Mouse (Mus musculus) intestine, postnatal 0 days (tissue): ENCODE data around the gene Nalcn. TPM values are rescaled to one million over a fixed set of nuclear protein-coding genes. Genes with fewer than 3 reads are reported as not detected.

ENCODE experiments used
- ATAC-seq: fragments of 200-750 bp; cut with Nextera tagmentation; 2 replicates; pipeline ENCODE4 v1.8.0; 2017; ENCODE audit warnings: mild to moderate bottlenecking, moderate TSS enrichment, moderate library complexity
- H3K27ac ChIP-seq: fragments of 300-500 bp; sonication (generic); 2 replicates; pipeline ENCODE4 v1.5.1; 2014; ENCODE audit warnings: mild to moderate bottlenecking, low read depth, low read length, moderate library complexity
- H3K27me3 ChIP-seq: fragments of 300-500 bp; sonication (generic); replicated peaks from 2 replicates; pipeline ENCODE4 v1.6.1; 2014; ENCODE audit warnings: low read length, mixed read lengths; ENCODE audit not compliant: control insufficient read depth, insufficient read depth
- H3K36me3 ChIP-seq: fragments of 300-500 bp; sonication (generic); 2 replicates; pipeline ENCODE4 v1.6.1; 2014; ENCODE audit warnings: mild to moderate bottlenecking, moderate library complexity; ENCODE audit not compliant: control insufficient read depth, insufficient read depth
- H3K4me1 ChIP-seq: fragments of 300-500 bp; sonication (generic); replicated peaks from 2 replicates; pipeline ENCODE4 v1.6.1; 2014; ENCODE audit warnings: antibody characterized with exemption, low read length, mixed read lengths; ENCODE audit not compliant: control insufficient read depth, insufficient read depth
- H3K4me2 ChIP-seq: fragments of 300-500 bp; sonication (generic); replicated peaks from 2 replicates; pipeline ENCODE4 v1.6.1; 2014; ENCODE audit warnings: low read depth, mild to moderate bottlenecking, moderate library complexity
- H3K4me3 ChIP-seq: fragments of 300-500 bp; sonication (generic); 2 replicates; pipeline ENCODE4 v1.5.1; 2014; ENCODE audit warnings: low read depth, low read length
- H3K9ac ChIP-seq: fragments of 300-500 bp; sonication (generic); 2 replicates; pipeline ENCODE4 v1.6.1; 2014; ENCODE audit warnings: mild to moderate bottlenecking, low read depth, low read length
- H3K9me3 ChIP-seq: fragments of 300-500 bp; sonication (generic); 2 replicates; pipeline ENCODE4 v1.6.1; 2016; ENCODE audit warnings: mixed run types; ENCODE audit not compliant: control insufficient read depth
- CTCF ChIP-seq: sonication (generic); IDR thresholded peaks from 2 replicates; pipeline ENCODE4 v1.5.1; 2016; ENCODE audit warnings: low read depth, mild to moderate bottlenecking, control low read depth, antibody characterized with exemption, moderate library complexity
- WGBS: fragments of 180-500 bp; shearing (Covaris S2); extraction: QIAGEN DNeasy Blood & Tissue Kit; methylation state at CpG from one replicate; pipeline ENCODE4 v1.1.7; 2014; 5-methylcytosine and 5-hydroxymethylcytosine counted together
- polyA plus RNA-seq: library from polyadenylated mRNA; unstranded; fragments of >200 nt; fragmentation: Nextera tagmentation; extraction: Ambion mirVana; gene quantifications from 2 replicates; pipeline ENCODE4 v1.2.1, GENCODE M21; 2015

Nalcn gene
- polyA plus RNA-seq, 1 experiment from 2014 or later = 0.20 TPM

DNA sequence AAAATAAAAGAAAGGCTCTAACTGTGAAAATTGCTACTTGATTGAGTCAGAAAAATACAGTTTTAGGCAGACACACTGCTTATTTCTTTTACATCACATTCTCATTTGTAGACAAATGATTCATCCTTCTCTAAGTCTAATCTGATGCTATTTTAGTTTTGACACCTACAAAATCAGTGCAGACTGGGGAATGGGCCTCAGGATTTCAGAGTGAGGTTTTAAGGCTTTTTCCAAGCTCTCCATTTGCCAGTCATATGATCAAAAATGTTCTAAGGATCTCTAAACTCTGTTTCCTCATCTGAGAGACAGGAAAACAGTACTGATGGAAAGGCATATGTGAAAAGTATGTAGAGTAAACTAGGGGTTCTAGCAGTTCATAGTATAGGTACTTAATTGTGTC, 52.0 kb downstream of the Nalcn start:
- Histone ChIP-seq H3K4me3 (no peak overlapping the region), H3K27me3 (no peaks in the 10 kb centered on the region), H3K36me3 (no peaks in the 10 kb centered on the region), H3K9ac (no peak overlapping the region), H3K27ac (no peak overlapping the region), H3K4me1 (no peaks in the 10 kb centered on the region), H3K4me2 (no peak overlapping the region), H3K9me3 (no peaks in the 10 kb centered on the region)
- TF ChIP-seq CTCF = no peak
- ATAC-seq = no peak

DNA sequence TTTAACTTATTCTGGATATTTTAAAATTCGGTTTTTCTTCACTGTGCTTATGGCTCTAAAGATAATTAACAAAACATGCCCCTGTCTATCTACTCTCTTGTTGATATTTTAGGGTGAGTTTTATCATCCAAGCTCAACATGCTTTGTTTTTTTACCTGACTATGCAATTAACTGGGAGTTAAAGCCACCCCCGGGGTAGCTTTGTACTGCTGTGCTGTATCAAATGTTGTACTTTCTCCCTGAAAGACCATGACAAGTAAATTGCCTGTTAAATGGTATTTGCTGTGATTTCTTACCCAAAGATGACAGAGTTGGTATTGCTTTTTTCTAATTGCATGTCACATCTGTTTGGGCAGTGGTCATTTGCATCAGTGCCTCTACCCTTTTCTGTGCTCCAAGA, 60.3 kb downstream of the Nalcn start:
- no peaks in the 10 kb centered on the region for H3K27me3 ChIP-seq
- H3K4me1 ChIP-seq = no peaks in the 10 kb centered on the region
- no peaks in the 10 kb centered on the region for H3K9me3 ChIP-seq
- H3K27ac ChIP-seq = no peak overlapping the region
- H3K4me2 ChIP-seq = no peak overlapping the region
- WGBS = 74% methylated on average over 2 of the region's 2 CpGs
- H3K9ac ChIP-seq = no peak overlapping the region
- TF ChIP-seq CTCF = no peak
- no peaks in the 10 kb centered on the region for H3K36me3 ChIP-seq
- ATAC-seq = no peak
- no peak overlapping the region for H3K4me3 ChIP-seq

DNA sequence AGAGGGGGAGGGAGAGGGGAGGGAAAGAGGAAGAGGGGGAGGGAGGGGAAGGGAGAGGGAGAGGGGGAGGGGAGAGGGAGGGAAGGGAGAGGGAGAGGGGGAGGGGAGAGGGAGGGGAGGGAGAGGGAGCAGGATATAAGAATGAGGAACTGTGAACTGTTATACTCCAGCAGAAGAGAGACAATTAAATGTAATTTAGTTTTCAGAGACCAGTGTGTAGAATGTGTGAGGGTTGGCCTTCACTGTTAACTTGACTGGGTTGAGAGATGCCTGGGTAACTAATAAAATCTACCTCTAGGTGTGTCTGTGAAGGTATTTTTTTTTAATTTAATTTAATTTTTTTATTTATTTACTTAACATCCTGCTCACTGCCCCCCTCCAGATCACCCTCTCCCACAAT, 71.4 kb downstream of the Nalcn start:
- Histone ChIP-seq H3K27me3 (no peaks in the 10 kb centered on the region), H3K4me1 (no peaks in the 10 kb centered on the region), H3K9ac (no peak overlapping the region), H3K4me3 (no peak overlapping the region), H3K4me2 (no peak overlapping the region), H3K9me3 (no peaks in the 10 kb centered on the region), H3K36me3 (no peaks in the 10 kb centered on the region), H3K27ac (no peak overlapping the region)
- ATAC-seq = no peak
- no peak for TF ChIP-seq CTCF

DNA sequence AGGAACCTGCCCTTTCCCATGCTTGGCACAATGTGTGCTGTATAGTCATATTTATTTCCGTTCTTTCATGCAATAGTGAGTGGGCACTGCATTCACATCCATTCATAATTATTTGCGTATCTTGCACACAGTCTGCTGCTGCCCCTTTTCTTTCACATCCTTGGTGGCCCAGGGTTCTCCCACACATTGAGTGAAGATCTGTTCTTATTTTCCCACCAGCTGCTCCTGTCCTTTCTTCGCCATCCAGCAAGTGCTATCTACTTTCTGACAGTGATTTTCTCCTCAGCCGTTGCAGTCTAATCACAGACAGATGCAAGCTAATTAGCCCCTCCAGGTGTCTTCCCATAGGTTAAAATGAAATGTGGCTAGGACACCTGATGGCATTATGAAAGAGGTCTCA, 72.0 kb downstream of the Nalcn start:
- H3K27me3 ChIP-seq = no peaks in the 10 kb centered on the region
- H3K9me3 ChIP-seq = no peaks in the 10 kb centered on the region
- H3K4me1 ChIP-seq = no peaks in the 10 kb centered on the region
- no peak for TF ChIP-seq CTCF
- ATAC-seq = no peak
- H3K4me2 ChIP-seq = no peak overlapping the region
- 76% methylated on average over 4 of the region's 4 CpGs for WGBS
- no peaks in the 10 kb centered on the region for H3K36me3 ChIP-seq
- no peak overlapping the region for H3K9ac ChIP-seq
- H3K27ac ChIP-seq = no peak overlapping the region
- no peak overlapping the region for H3K4me3 ChIP-seq

DNA sequence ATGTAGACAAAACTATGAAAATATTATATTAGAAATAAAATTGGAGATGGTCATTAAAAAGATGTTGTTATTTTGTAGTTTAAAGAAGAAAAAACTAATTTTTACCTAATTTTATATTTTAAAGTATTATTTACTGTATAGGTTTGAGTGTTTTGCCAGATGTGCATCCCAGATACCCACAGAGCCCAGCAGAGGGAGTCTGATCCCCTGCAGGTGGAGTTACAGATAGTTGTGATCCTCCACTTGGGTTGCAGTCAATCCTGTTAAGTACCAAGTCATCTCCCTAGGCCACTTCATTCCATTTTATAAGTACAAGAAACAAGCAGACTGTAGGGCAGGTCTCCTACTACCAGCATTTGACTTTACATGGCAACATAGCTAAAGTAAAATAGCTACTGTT, 84.6 kb downstream of the Nalcn start:
- no peak for ATAC-seq
- Histone ChIP-seq H3K9ac (no peak overlapping the region), H3K27ac (no peak overlapping the region), H3K36me3 (no peaks in the 10 kb centered on the region), H3K4me1 (no peaks in the 10 kb centered on the region), H3K9me3 (no peaks in the 10 kb centered on the region), H3K4me3 (no peak overlapping the region), H3K4me2 (no peak overlapping the region), H3K27me3 (no peaks in the 10 kb centered on the region)
- TF ChIP-seq CTCF = peak; percentile 27; the same call in 1 of the 2 replicates

DNA sequence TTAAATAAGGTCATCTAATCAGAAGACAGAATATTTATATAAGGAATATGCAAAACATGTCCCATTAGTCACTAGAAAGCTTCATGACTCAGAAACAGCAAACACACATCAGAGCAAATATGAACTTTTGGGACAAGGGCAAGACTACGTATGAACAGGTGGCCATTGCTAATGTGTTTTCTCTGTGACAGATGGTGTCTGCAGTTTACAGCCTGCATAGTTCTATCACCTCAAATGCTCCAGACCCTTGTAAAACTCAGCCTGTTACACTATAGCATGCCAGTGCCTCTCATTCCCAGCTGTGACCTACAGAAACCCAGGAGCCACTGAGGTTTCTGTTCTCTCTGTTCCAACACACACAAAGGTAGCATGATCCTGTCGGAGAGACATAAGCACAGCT, 91.3 kb downstream of the Nalcn start:
- Histone ChIP-seq H3K4me2 (no peak overlapping the region), H3K27me3 (no peaks in the 10 kb centered on the region), H3K4me1 (no peaks in the 10 kb centered on the region), H3K9me3 (no peaks in the 10 kb centered on the region), H3K9ac (no peak overlapping the region), H3K27ac (no peak overlapping the region), H3K36me3 (no peaks in the 10 kb centered on the region), H3K4me3 (no peak overlapping the region)
- no peak for TF ChIP-seq CTCF
- 50% methylated on average over 2 of the region's 2 CpGs for WGBS
- no peak for ATAC-seq

DNA sequence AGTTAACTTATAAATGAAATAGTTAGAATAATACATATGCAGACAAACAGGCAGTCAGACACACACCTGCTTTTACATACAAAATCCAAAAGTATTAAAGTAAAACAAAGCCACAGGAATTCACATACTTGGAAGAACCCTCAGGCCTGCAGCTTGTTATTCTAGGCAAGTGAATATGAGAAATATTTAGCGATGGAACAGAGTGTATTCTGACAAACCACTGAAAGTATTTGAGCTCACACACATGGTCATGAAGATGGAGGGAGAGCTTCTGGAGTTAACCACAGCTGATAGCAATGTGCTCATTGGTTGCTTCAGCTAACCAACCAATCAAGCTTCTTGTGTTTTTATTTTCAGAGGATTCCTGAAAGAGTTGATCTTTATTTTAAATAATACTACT, 93.9 kb downstream of the Nalcn start:
- Histone ChIP-seq H3K27me3 (no peaks in the 10 kb centered on the region), H3K9ac (no peak overlapping the region), H3K9me3 (no peaks in the 10 kb centered on the region), H3K27ac (no peak overlapping the region), H3K4me1 (no peaks in the 10 kb centered on the region), H3K36me3 (no peaks in the 10 kb centered on the region), H3K4me3 (no peak overlapping the region), H3K4me2 (no peak overlapping the region)
- TF ChIP-seq CTCF = no peak
- WGBS = 82% methylated on average over 1 of the region's 1 CpGs
- no peak for ATAC-seq
